Mouse (Mus musculus): ENCODE data around the gene Scarb2. TPM values are rescaled to one million over a fixed set of nuclear protein-coding genes. Genes with fewer than 3 reads are reported as not detected.

Scarb2 gene
- total RNA-seq, 1 experiment, result 39.0 TPM

DNA sequence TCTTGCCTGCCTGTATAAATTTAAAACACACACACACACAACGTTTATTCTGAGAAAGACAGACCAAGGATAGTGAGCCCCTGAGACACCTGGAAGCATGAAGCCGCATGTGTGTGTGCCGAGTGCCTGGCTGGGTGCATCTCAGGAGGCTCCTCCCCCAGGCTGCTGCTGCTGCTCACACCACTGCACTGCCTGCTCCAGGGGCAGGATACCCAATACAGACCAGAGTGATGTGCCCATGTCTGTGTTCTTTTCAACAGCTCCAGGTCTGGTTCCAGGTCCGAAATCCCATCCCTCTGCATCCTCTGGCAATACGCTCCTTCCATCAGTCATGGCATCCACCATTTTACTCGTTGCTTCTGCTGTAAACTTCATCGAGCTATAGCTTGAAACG is 92.7 kb downstream of the Scarb2 start:
- H3K4me1 ChIP-seq (ENCODE audit: control insufficient read depth in 2 of 2, insufficient read depth in 2 of 2, low read length in 2 of 2, poor library complexity in 1 of 2), result peaks cover 0 to 7% of the 10 kb centered on the region in 2 experiments; a peak in 1 of 4 replicates
- TF ChIP-seq MAFK (IDR thresholded peaks at IDR 0.05; ENCODE audit: insufficient read depth, low read depth, low read length) (no peak), ZNF384 (IDR thresholded peaks at IDR 0.05; ENCODE audit: low read depth, low read length) (no peak), HCFC1 (IDR thresholded peaks at IDR 0.05; ENCODE audit: borderline replicate concordance, insufficient read depth, low read length) (no peak), ZC3H11A (IDR thresholded peaks at IDR 0.05; ENCODE audit: borderline replicate concordance, low read depth, low read length) (no peak), CHD2 (IDR thresholded peaks at IDR 0.05; ENCODE audit: low read depth, low read length) (no peak)
- no peaks in the 10 kb centered on the region for H3K9me3 ChIP-seq (ENCODE audit: control insufficient read depth, insufficient read depth, low read depth, low read length)
- no peak overlapping the region for H3K4me3 ChIP-seq (ENCODE audit: insufficient read depth in 1 of 2, low read depth in 1 of 2, low read length in 2 of 2, poor library complexity in 1 of 2, severe bottlenecking in 1 of 2)
- in situ Hi-C loops (cut with MboI; ENCODE audit: low sequenced_read_pairs in 2 of 2, unreplicated experiment in 2 of 2), result loop anchor here in 1 of 2 experiments (10.0 kb wide), 1 partner anchor 129 kb away; no protein-coding TSS in a partner anchor
- H3K9ac ChIP-seq (ENCODE audit: insufficient read depth, low read depth, low read length, poor library complexity, severe bottlenecking), result no peak overlapping the region
- peaks cover 25% of the 10 kb centered on the region for H3K36me3 ChIP-seq (ENCODE audit: control insufficient read depth, insufficient read depth, low read length, poor library complexity, severe bottlenecking)
- no peak overlapping the region for H3K27ac ChIP-seq (ENCODE audit: insufficient read depth, low read depth, low read length, poor library complexity, severe bottlenecking)
- DNase-seq (ENCODE audit: low read depth, low spot score), result no peak

DNA sequence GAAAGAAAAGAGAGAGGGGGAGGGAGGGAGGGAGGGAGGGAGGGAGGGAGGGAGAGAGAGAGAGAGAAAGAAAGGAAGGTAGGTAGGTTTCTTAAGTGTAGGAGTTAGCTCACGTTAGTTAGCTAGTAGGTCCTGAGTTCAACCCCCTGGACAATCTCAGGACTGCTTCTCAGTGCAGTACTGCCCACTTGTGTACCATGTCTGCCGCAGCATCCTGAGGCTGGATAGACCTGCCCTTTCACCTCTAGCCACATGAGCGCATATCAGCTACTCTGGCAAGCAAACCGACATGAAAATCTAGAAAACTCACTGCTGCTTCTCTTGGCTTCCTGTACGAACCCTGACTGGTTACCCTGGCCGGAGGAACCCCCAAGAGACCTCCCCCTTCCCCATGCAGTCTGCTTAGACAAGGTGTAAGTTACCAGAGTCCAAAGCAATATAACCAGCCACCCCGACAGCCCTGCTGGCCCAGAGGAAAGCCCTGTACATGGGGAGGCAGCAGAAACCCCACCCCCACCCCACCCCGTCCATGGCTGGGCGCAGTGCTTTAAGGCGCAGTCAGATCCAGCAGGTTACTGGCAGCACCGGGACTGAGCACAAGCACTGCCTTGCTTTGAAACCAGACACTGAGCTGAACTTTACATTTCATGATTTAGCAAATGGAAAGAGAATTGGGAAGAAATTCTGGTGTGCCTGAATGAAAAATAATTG is 93.2 kb downstream of the Scarb2 start:
- no peak for TF ChIP-seq ZNF384 (IDR thresholded peaks at IDR 0.05; ENCODE audit: low read depth, low read length)
- TF ChIP-seq MAFK (IDR thresholded peaks at IDR 0.05; ENCODE audit: insufficient read depth, low read depth, low read length), result no peak
- TF ChIP-seq ZC3H11A (IDR thresholded peaks at IDR 0.05; ENCODE audit: borderline replicate concordance, low read depth, low read length), result no peak
- TF ChIP-seq CHD2 (IDR thresholded peaks at IDR 0.05; ENCODE audit: low read depth, low read length), result no peak
- no peak for TF ChIP-seq HCFC1 (IDR thresholded peaks at IDR 0.05; ENCODE audit: borderline replicate concordance, insufficient read depth, low read length)
- in situ Hi-C loops (cut with MboI; ENCODE audit: low sequenced_read_pairs in 2 of 2, unreplicated experiment in 2 of 2), result loop anchor here in 1 of 2 experiments (10.0 kb wide), 1 partner anchor 129 kb away; no protein-coding TSS in a partner anchor
- Histone ChIP-seq H3K9ac (ENCODE audit: insufficient read depth, low read depth, low read length, poor library complexity, severe bottlenecking) (no peak overlapping the region), H3K36me3 (ENCODE audit: control insufficient read depth, insufficient read depth, low read length, poor library complexity, severe bottlenecking) (peaks cover 25% of the 10 kb centered on the region), H3K4me3 (ENCODE audit: insufficient read depth in 1 of 2, low read depth in 1 of 2, low read length in 2 of 2, poor library complexity in 1 of 2, severe bottlenecking in 1 of 2) (no peak overlapping the region), H3K27ac (ENCODE audit: insufficient read depth, low read depth, low read length, poor library complexity, severe bottlenecking) (no peak overlapping the region), H3K9me3 (ENCODE audit: control insufficient read depth, insufficient read depth, low read depth, low read length) (no peaks in the 10 kb centered on the region), H3K4me1 (ENCODE audit: control insufficient read depth in 2 of 2, insufficient read depth in 2 of 2, low read length in 2 of 2, poor library complexity in 1 of 2) (peaks cover 0 to 7% of the 10 kb centered on the region in 2 experiments; a peak in 1 of 4 replicates)
- no peak for DNase-seq (ENCODE audit: low read depth, low spot score)

GRCm38 (mm10) chr5:92411461-92412140 is 95.0 kb downstream of the Scarb2 start:
- Histone ChIP-seq H3K36me3 (ENCODE audit: control insufficient read depth, insufficient read depth, low read length, poor library complexity, severe bottlenecking) (peaks cover 12% of the 10 kb centered on the region), H3K27ac (ENCODE audit: insufficient read depth, low read depth, low read length, poor library complexity, severe bottlenecking) (no peak overlapping the region), H3K9ac (ENCODE audit: insufficient read depth, low read depth, low read length, poor library complexity, severe bottlenecking) (no peak overlapping the region), H3K4me3 (ENCODE audit: insufficient read depth in 1 of 2, low read depth in 1 of 2, low read length in 2 of 2, poor library complexity in 1 of 2, severe bottlenecking in 1 of 2) (no peak overlapping the region), H3K4me1 (ENCODE audit: control insufficient read depth in 2 of 2, insufficient read depth in 2 of 2, low read length in 2 of 2, poor library complexity in 1 of 2) (peaks cover 0 to 7% of the 10 kb centered on the region in 2 experiments; a peak in 1 of 4 replicates), H3K9me3 (ENCODE audit: control insufficient read depth, insufficient read depth, low read depth, low read length) (no peaks in the 10 kb centered on the region)
- DNase-seq (ENCODE audit: low read depth, low spot score), result no peak
- TF ChIP-seq ZC3H11A (IDR thresholded peaks at IDR 0.05; ENCODE audit: borderline replicate concordance, low read depth, low read length), result no peak
- no peak for TF ChIP-seq ZNF384 (IDR thresholded peaks at IDR 0.05; ENCODE audit: low read depth, low read length)
- TF ChIP-seq CHD2 (IDR thresholded peaks at IDR 0.05; ENCODE audit: low read depth, low read length), result no peak
- no peak for TF ChIP-seq MAFK (IDR thresholded peaks at IDR 0.05; ENCODE audit: insufficient read depth, low read depth, low read length)
- TF ChIP-seq HCFC1 (IDR thresholded peaks at IDR 0.05; ENCODE audit: borderline replicate concordance, insufficient read depth, low read length), result no peak
- in situ Hi-C loops (cut with MboI; ENCODE audit: low sequenced_read_pairs in 2 of 2, unreplicated experiment in 2 of 2), result loop anchor here in 1 of 2 experiments (10.0 kb wide), 1 partner anchor 127 kb away; no protein-coding TSS in a partner anchor

GRCm38 (mm10) chr5:92410486-92410885 is 96.1 kb downstream of the Scarb2 start:
- no peak for DNase-seq (ENCODE audit: low read depth, low spot score)
- no peak for TF ChIP-seq CHD2 (IDR thresholded peaks at IDR 0.05; ENCODE audit: low read depth, low read length)
- TF ChIP-seq HCFC1 (IDR thresholded peaks at IDR 0.05; ENCODE audit: borderline replicate concordance, insufficient read depth, low read length), result no peak
- in situ Hi-C loops (cut with MboI; ENCODE audit: low sequenced_read_pairs in 2 of 2, unreplicated experiment in 2 of 2), result loop anchor here in 1 of 2 experiments (10.0 kb wide), 1 partner anchor 126 kb away; no protein-coding TSS in a partner anchor

More at GRCm38 (mm10) chr5:92410486-92410885, 96.1 kb downstream of the Scarb2 start:
- Histone ChIP-seq H3K4me1 (ENCODE audit: control insufficient read depth in 2 of 2, insufficient read depth in 2 of 2, low read length in 2 of 2, poor library complexity in 1 of 2) (peaks cover 0 to 7% of the 10 kb centered on the region in 2 experiments; a peak in 1 of 4 replicates), H3K27ac (ENCODE audit: insufficient read depth, low read depth, low read length, poor library complexity, severe bottlenecking) (no peak overlapping the region), H3K4me3 (ENCODE audit: insufficient read depth in 1 of 2, low read depth in 1 of 2, low read length in 2 of 2, poor library complexity in 1 of 2, severe bottlenecking in 1 of 2) (no peak overlapping the region), H3K9ac (ENCODE audit: insufficient read depth, low read depth, low read length, poor library complexity, severe bottlenecking) (no peak overlapping the region), H3K9me3 (ENCODE audit: control insufficient read depth, insufficient read depth, low read depth, low read length) (no peaks in the 10 kb centered on the region), H3K36me3 (ENCODE audit: control insufficient read depth, insufficient read depth, low read length, poor library complexity, severe bottlenecking) (peaks cover 8% of the 10 kb centered on the region)

Data from ES-E14 (cell line).